Mouse (Mus musculus) limb, embryonic 10.5 days (tissue): ENCODE measurements around the gene Aftph. TPM values are rescaled to one million over a fixed set of nuclear protein-coding genes. Genes with fewer than 3 reads are reported as not detected.
A peak's percentile ranks its signal among the peaks of the same experiment; 100 is the strongest.

Source experiments
- DNase-seq: peaks from one replicate; pipeline ENCODE4 v3.0.0-alpha.2; 2017; ENCODE audit warnings: low spot score
- H3K27ac ChIP-seq: fragments of 300-500 bp; sonication (generic); 2 replicates; pipeline ENCODE4 v1.5.1; 2016; ENCODE audit warnings: mild to moderate bottlenecking
- H3K27me3 ChIP-seq: fragments of 300-500 bp; sonication (generic); 2 replicates; pipeline ENCODE4 v1.6.1; 2016; ENCODE audit warnings: low read depth, mild to moderate bottlenecking; ENCODE audit not compliant: poor library complexity, severe bottlenecking
- H3K36me3 ChIP-seq: fragments of 300-500 bp; sonication (generic); 2 replicates; pipeline ENCODE4 v1.6.1; 2016; ENCODE audit warnings: mild to moderate bottlenecking, moderate library complexity
- H3K4me1 ChIP-seq: fragments of 300-500 bp; sonication (generic); 2 replicates; pipeline ENCODE4 v1.6.1; 2016
- H3K4me3 ChIP-seq: fragments of 300-500 bp; sonication (generic); 2 replicates; pipeline ENCODE4 v1.5.1; 2016; ENCODE audit warnings: mild to moderate bottlenecking, moderate library complexity
- H3K9me3 ChIP-seq: fragments of 300-500 bp; sonication (generic); replicated peaks from 2 replicates; pipeline ENCODE4 v1.6.1; 2016; ENCODE audit warnings: mild to moderate bottlenecking
- WGBS: fragments of 180-500 bp; shearing (Covaris S2); methylation state at CpG from one replicate; pipeline ENCODE4 v1.1.7; 2016; 5-methylcytosine and 5-hydroxymethylcytosine counted together
- polyA plus RNA-seq: library from polyadenylated mRNA; unstranded; fragments of >200 nt; fragmentation: Nextera tagmentation; extraction: Ambion mirVana; gene quantifications from 2 replicates; pipeline ENCODE4 v1.2.1, GENCODE M21; 2016

Aftph gene
- polyA plus RNA-seq, result 14.9 and 15.8 TPM in 2 replicates

- WGBS, result under 1% methylated on average over 73 of the region's 81 CpGs
These were observed at the start of gene Aftph for GRCm38 (mm10) chr11:20741201-20742100. Gene Aftph (minus strand): TSS chr11:20741589.

GRCm38 (mm10) chr11:20789015-20789414, 47.6 kb upstream of the Aftph start:
- no peak for DNase-seq
- Histone ChIP-seq H3K4me1 (peaks cover 7% of the 10 kb centered on the region; the same call in 1 of the 2 replicates), H3K36me3 (no peaks in the 10 kb centered on the region), H3K4me3 (no peak overlapping the region), H3K27me3 (no peaks in the 10 kb centered on the region), H3K9me3 (no peaks in the 10 kb centered on the region), H3K27ac (no peak overlapping the region; the same call in 1 of the 2 replicates)
- WGBS, result 66% methylated on average over 1 of the region's 1 CpGs

More at GRCm38 (mm10) chr11:20741201-20742100, at the start of gene Aftph:
- Histone ChIP-seq H3K4me1 (0 out of 2 replicates have a peak, but pooled peaks cover 13% of the 10 kb centered on the region), H3K27me3 (no peaks in the 10 kb centered on the region), H3K9me3 (no peaks in the 10 kb centered on the region), H3K4me3 (peak within 1 kb of the TSS; percentile 97), H3K36me3 (no peaks in the 10 kb centered on the region), H3K27ac (peak within 1 kb of the TSS; percentile 92)
- DNase-seq, result peak; percentile 100

GRCm38 (mm10) chr11:20788070-20788469, 46.7 kb upstream of the Aftph start:
- no peaks in the 10 kb centered on the region for H3K36me3 ChIP-seq
- 72% methylated on average over 3 of the region's 3 CpGs for WGBS
- no peak overlapping the region for H3K27ac ChIP-seq
- H3K27me3 ChIP-seq, result no peaks in the 10 kb centered on the region
- no peaks in the 10 kb centered on the region for H3K9me3 ChIP-seq
- H3K4me1 ChIP-seq, result peaks cover 7% of the 10 kb centered on the region; the same call in 1 of the 2 replicates
- no peak overlapping the region for H3K4me3 ChIP-seq
- DNase-seq, result peak; percentile 2

GRCm38 (mm10) chr11:20786191-20786590, 44.8 kb upstream of the Aftph start:
- Histone ChIP-seq H3K9me3 (no peaks in the 10 kb centered on the region), H3K27me3 (no peaks in the 10 kb centered on the region), H3K36me3 (no peaks in the 10 kb centered on the region), H3K27ac (no peak overlapping the region), H3K4me3 (no peak overlapping the region), H3K4me1 (peaks cover 7% of the 10 kb centered on the region; the same call in 1 of the 2 replicates)
- WGBS, result 72% methylated on average over 2 of the region's 2 CpGs
- DNase-seq, result no peak

- Histone ChIP-seq H3K4me1 (peaks cover 7% of the 10 kb centered on the region; the same call in 1 of the 2 replicates), H3K36me3 (no peaks in the 10 kb centered on the region), H3K27ac (no peak overlapping the region), H3K27me3 (no peaks in the 10 kb centered on the region), H3K9me3 (no peaks in the 10 kb centered on the region), H3K4me3 (no peak overlapping the region)
- WGBS, result 79% methylated on average over 1 of the region's 1 CpGs
- DNase-seq, result no peak
These were observed 43.8 kb upstream of the Aftph start for GRCm38 (mm10) chr11:20785186-20785585.

GRCm38 (mm10) chr11:20784776-20785175, 43.4 kb upstream of the Aftph start:
- no peaks in the 10 kb centered on the region for H3K9me3 ChIP-seq
- H3K36me3 ChIP-seq, result no peaks in the 10 kb centered on the region
- no peaks in the 10 kb centered on the region for H3K27me3 ChIP-seq
- no peak for DNase-seq
- no peak overlapping the region for H3K4me3 ChIP-seq
- H3K27ac ChIP-seq, result no peak overlapping the region
- peaks cover 7% of the 10 kb centered on the region; the same call in 1 of the 2 replicates for H3K4me1 ChIP-seq
- WGBS, result 87% methylated on average over 6 of the region's 6 CpGs

- peaks cover 3% of the 10 kb centered on the region; the same call in 1 of the 2 replicates for H3K4me1 ChIP-seq
- no peak overlapping the region for H3K27ac ChIP-seq
- no peak for DNase-seq
- no peaks in the 10 kb centered on the region for H3K36me3 ChIP-seq
- WGBS, result 97% methylated on average over 1 of the region's 1 CpGs
- H3K4me3 ChIP-seq, result no peak overlapping the region
- no peaks in the 10 kb centered on the region for H3K9me3 ChIP-seq
- H3K27me3 ChIP-seq, result no peaks in the 10 kb centered on the region
These were observed 42.1 kb upstream of the Aftph start for GRCm38 (mm10) chr11:20783467-20783866.

GRCm38 (mm10) chr11:20782620-20783019, 41.2 kb upstream of the Aftph start:
- Histone ChIP-seq H3K4me1 (no peaks in the 10 kb centered on the region), H3K9me3 (no peaks in the 10 kb centered on the region), H3K27me3 (no peaks in the 10 kb centered on the region), H3K36me3 (no peaks in the 10 kb centered on the region), H3K4me3 (no peak overlapping the region), H3K27ac (no peak overlapping the region)
- DNase-seq, result no peak
- 65% methylated on average over 2 of the region's 2 CpGs for WGBS

GRCm38 (mm10) chr11:20780312-20780711, 38.9 kb upstream of the Aftph start:
- Histone ChIP-seq H3K4me3 (no peak overlapping the region), H3K27ac (no peak overlapping the region), H3K9me3 (no peaks in the 10 kb centered on the region), H3K27me3 (no peaks in the 10 kb centered on the region), H3K4me1 (no peaks in the 10 kb centered on the region), H3K36me3 (no peaks in the 10 kb centered on the region)
- 85% methylated on average over 4 of the region's 4 CpGs for WGBS
- no peak for DNase-seq

- 83% methylated on average over 3 of the region's 3 CpGs for WGBS
- no peak for DNase-seq
- no peaks in the 10 kb centered on the region for H3K36me3 ChIP-seq
- no peaks in the 10 kb centered on the region for H3K4me1 ChIP-seq
- no peak overlapping the region for H3K4me3 ChIP-seq
- H3K27me3 ChIP-seq, result no peaks in the 10 kb centered on the region
- no peak overlapping the region for H3K27ac ChIP-seq
- no peaks in the 10 kb centered on the region for H3K9me3 ChIP-seq
These were observed 37.6 kb upstream of the Aftph start for GRCm38 (mm10) chr11:20778861-20779563.

- 66% methylated on average over 1 of the region's 1 CpGs for WGBS
- H3K36me3 ChIP-seq, result no peaks in the 10 kb centered on the region
- H3K9me3 ChIP-seq, result no peaks in the 10 kb centered on the region
- no peaks in the 10 kb centered on the region for H3K4me1 ChIP-seq
- DNase-seq, result no peak
- H3K4me3 ChIP-seq, result no peak overlapping the region
- H3K27me3 ChIP-seq, result no peaks in the 10 kb centered on the region
- H3K27ac ChIP-seq, result no peak overlapping the region
These were observed 36.9 kb upstream of the Aftph start for GRCm38 (mm10) chr11:20778298-20778697.

GRCm38 (mm10) chr11:20776668-20777067, 35.3 kb upstream of the Aftph start:
- Histone ChIP-seq H3K4me1 (no peaks in the 10 kb centered on the region; the same call in 1 of the 2 replicates), H3K9me3 (no peaks in the 10 kb centered on the region), H3K4me3 (no peak overlapping the region), H3K27ac (no peak overlapping the region), H3K36me3 (no peaks in the 10 kb centered on the region), H3K27me3 (no peaks in the 10 kb centered on the region)
- no peak for DNase-seq

- H3K4me1 ChIP-seq, result no peaks in the 10 kb centered on the region; the same call in 1 of the 2 replicates
- H3K27me3 ChIP-seq, result no peaks in the 10 kb centered on the region
- WGBS, result 46% methylated on average over 1 of the region's 1 CpGs
- no peaks in the 10 kb centered on the region for H3K9me3 ChIP-seq
- no peak overlapping the region for H3K4me3 ChIP-seq
- no peak for DNase-seq
- H3K27ac ChIP-seq, result no peak overlapping the region
- H3K36me3 ChIP-seq, result no peaks in the 10 kb centered on the region
These were observed 31.3 kb upstream of the Aftph start for GRCm38 (mm10) chr11:20772642-20773041.
